Mouse (Mus musculus) E14TG2a.4 (cell line): Measurements from ENCODE around the gene Ccr7.

Source experiments
- CTCF ChIP-seq: conservative IDR thresholded peaks from 2 replicates; pipeline ENCODE4 v1.5.1; 2014; ENCODE audit warnings: low read length
- NANOG ChIP-seq: IDR thresholded peaks from 2 replicates; pipeline ENCODE4 v1.6.1; 2014; ENCODE audit warnings: borderline replicate concordance, low read length, mixed read lengths
- POU5F1 ChIP-seq: IDR thresholded peaks from 2 replicates; pipeline ENCODE4 v1.6.1; 2014; ENCODE audit warnings: low read length, borderline replicate concordance

GRCm38 (mm10) chr11:99148896-99149703, 5.8 kb downstream of the Ccr7 start:
- no peak for TF ChIP-seq CTCF
- TF ChIP-seq POU5F1 = no peak
- TF ChIP-seq NANOG = no peak
